Mouse (Mus musculus): ENCODE data around the gene Atf6b.

DNA sequence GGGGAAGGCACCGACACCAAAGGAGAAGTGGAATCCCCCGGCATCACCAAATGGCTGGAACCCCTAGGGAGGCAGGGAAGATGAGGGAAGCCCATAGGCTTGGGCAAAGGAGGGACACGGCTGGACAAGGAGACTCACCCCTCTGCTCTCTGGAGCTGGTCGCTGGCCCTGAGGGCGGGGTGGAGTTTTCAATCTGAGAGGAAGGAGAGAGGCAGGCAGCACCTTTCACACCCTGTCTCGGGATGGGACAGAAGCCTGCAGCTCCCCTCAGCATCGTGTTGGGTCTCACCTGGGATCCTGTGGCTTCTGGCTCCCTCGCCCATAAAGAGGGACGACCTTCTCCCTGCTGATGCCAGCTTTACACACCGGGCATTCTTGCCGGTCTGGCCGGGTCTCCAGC lies 45.1 kb upstream of the Atf6b start:
- TF ChIP-seq POLR2A (IDR thresholded peaks at IDR 0.05; ENCODE audit: control insufficient read depth in 1 of 2, insufficient read depth in 1 of 2, low read depth in 1 of 2, low read length in 2 of 2, poor library complexity in 1 of 2) (no peak), ZMIZ1 (IDR thresholded peaks at IDR 0.05; ENCODE audit: low read depth, low read length) (no peak), CTCF (IDR thresholded peaks at IDR 0.05 in 2 of 3, conservative IDR thresholded peaks at IDR 0.05 in 1 of 3; ENCODE audit: control insufficient read depth in 1 of 3, insufficient read depth in 1 of 3, low read depth in 2 of 3, low read length in 3 of 3, poor library complexity in 1 of 3, severe bottlenecking in 1 of 3) (no peak)

Data from MEL (cell line).